Mouse (Mus musculus): ENCODE results near the gene Prrc2c. TPM values are rescaled to one million over a fixed set of nuclear protein-coding genes. Genes with fewer than 3 reads are reported as not detected.
"Not testable (repeated sequence)": the region's sequence is repeated elsewhere in the genome, so short reads cannot be mapped to it uniquely, and the experiment has no call there.

Gene Prrc2c
- total RNA-seq (2015) = 221 and 254 TPM in 2 replicates
- 97.3 and 159 TPM in 2 replicates for total RNA-seq (2017)

DNA sequence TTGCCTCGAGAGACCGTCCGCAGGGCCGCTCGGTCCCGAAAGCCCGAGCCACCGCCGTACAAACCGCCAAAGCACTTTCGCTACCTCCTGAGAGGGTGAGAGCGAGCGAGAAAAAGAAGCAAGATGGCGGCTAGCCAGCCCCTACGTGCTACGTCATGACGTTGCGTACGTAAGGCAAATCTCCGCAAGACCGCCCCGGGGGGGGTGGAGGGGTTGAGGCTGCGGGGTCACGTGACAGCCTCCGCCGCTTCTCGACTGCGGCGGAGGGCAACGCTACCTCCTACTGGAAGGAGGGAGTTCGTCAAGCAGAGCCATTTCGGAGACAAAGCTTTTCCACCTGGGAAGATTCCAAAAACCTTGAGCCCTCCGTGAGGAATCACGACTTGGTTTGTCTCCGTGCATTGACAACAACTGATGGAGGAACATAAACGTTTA lies at the start of gene Prrc2c:
Gene Prrc2c, minus strand, starts transcription at position 156 of the 435 bp plus-strand sequence.
- peak; percentile 90 for ATAC-seq (replicated peaks; ENCODE audit: poor library complexity)

- no peak for ATAC-seq (replicated peaks; ENCODE audit: poor library complexity)
Observed at GRCm38 (mm10) chr1:162785222-162785621, 44.9 kb upstream of the Prrc2c start.

DNA sequence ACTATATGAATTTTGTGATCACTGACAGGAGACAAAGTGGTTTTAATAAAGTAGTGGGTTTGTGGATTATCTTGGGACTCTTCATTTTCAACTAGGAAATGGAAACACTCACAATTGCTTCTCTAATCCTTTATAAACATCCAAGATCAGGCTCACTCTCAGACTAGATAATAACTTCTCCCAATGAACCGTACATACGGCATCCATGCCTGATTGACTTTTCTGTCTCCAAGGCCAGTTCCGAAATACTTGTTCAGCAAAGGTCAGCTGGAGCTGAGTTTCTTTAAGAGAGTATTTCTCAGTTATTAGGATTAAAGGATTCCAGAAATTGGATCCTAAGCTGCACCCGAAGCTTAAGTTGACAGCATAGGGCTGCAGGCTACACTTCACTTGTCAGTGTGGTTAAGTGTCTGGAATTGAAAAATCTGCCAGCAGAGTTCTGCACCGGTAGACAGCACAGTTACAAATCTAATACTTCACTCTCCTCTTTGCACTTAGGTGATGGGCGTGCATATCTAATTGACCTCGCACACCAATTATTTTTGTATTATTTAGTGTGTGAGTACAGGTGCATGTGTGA lies 43.4 kb upstream of the Prrc2c start:
- no peak for ATAC-seq (replicated peaks; ENCODE audit: poor library complexity)

- ATAC-seq (replicated peaks; ENCODE audit: poor library complexity) = not testable (repeated sequence)
Observed at GRCm38 (mm10) chr1:162781035-162781434, 40.7 kb upstream of the Prrc2c start.

DNA sequence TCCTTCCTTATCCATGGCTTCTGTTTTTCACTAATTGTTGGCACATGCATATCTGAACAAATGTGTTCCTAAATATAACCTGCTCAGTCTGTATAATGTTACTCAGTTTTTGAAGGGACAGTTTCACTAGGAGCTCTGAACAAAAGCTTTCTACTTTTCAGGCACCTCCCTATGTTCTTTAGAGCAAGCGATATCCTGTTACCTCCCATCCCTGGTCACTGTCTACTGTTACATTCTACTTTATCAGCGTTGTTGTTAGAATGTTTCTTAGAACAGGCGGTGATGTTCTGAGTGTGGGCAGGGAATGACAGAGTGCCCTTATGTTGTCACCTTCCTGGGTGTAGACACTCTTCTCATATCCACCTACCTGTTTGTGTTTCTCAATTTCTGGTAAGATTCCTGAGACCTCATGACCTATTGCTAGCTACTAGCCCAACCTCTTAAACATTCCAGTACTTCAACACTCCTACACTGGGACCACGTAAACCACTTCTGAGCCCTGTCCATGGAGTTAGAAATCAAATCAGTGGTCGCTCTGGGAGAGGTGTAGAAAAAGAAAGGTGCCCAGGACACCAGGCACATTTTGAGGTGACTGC lies 37.7 kb upstream of the Prrc2c start:
- ATAC-seq (replicated peaks; ENCODE audit: poor library complexity) = no peak

- no peak for ATAC-seq (replicated peaks; ENCODE audit: poor library complexity)
Observed at GRCm38 (mm10) chr1:162773661-162774060, 33.3 kb upstream of the Prrc2c start.

GRCm38 (mm10) chr1:162771617-162772360 lies 31.4 kb upstream of the Prrc2c start:
- ATAC-seq (replicated peaks; ENCODE audit: poor library complexity) = no peak

DNA sequence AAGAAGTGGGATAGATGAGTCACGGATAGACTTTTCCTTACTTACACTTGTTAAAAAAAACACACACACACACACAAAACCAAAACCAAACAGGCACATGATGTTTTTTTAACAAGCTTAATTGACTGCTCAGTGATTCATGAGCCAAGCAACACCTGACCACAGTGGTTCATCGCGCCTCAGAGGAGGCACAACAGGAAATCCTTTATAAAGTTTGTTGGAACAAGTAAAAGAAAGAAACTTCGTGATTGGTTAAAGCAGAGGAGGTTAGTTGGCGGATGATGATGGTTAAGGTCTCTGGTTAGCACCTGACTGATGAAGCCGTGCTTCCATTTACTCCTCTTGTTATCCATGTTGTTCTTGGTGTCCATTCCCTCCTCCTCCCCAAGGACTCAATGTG lies 11.7 kb upstream of the Prrc2c start:
- ATAC-seq (replicated peaks; ENCODE audit: poor library complexity) = no peak

DNA sequence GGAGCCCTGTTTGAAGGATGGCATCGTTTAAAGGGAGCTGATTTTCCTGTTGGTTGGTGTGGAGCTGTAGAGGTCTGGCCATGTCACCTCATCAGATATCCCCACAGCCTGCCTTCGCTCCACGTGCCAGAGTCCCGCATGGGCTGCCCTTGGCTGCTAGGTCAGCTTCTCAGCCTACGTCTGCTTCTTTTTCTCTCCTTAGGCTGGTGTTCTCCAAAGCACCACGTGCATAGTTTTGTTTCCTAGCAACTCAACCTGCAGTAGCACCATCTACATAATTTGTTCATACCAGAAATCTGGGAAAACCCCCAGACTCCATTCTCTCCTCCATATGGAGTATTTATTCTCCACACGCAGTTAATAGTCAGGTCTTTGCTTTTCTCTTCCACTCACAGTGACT lies 9.3 kb upstream of the Prrc2c start:
- no peak for ATAC-seq (replicated peaks; ENCODE audit: poor library complexity)

DNA sequence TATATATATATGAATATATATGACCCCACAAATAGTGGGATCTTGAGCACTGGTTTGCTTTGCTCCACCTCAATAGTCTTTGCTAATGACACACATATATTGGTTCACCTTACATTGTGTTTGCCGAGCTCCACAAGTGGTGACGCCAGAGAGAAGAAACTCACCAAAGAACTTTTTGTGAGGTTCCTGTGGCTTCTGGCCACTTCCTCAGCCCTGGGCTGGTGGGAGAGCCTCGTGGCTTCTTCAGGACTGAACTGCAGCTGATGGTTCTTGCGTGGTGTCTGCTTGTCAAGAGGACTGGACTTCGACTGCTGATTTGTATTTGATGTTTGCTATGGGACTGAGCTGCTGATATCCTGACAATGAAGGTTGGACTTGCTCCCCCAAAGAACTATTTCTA lies 8.4 kb upstream of the Prrc2c start:
- ATAC-seq (replicated peaks; ENCODE audit: poor library complexity) = peak; percentile 48

DNA sequence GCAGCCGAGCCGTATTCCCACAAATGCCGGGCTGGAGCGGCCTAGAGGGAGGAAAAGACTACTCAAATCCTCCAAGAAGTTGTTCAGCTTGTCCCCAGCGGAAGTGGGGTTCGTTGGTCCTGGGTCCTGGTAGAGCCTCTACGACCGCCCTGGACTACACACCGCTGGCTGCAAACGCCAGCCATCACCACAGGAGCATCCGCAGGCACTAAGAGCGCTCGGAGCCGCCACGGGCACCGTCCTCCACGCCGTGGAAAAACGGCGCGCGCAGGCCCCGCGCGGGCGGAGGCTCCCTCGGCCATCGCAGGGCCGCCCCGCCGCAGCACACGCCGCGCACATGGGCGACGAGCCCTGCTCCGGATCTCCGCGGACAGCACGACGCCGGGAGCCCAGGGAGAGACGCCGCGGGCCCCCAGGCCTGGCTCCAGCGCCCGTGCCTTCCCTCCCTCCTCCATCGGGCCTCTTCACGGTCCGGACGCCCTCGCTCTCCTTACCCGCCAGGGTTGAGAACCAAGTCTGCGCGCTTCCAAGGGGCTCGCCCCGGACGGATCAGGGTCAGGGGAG lies 443 bp downstream of the Prrc2c start:
- peak; percentile 32 for ATAC-seq (replicated peaks; ENCODE audit: poor library complexity)

DNA sequence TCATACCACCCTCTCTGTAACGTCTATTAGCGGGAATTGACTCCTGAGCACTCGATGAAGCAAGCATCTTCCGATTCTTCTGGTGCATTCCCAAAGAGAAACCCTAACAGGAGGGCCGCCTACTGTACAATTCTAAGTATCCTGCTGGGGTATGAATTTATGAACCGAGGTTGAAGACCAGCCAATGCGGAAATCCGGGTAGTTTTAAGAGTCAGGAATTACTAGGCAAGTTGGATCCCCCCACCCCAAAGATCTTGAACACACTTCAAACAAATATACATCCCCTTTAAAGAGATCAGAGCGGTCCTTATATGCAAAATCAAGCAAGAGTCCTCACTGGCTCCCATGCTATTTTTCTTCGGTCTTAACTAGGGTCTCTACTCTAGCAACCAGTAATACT lies 950 bp downstream of the Prrc2c start:
- ATAC-seq (replicated peaks; ENCODE audit: poor library complexity) = peak; percentile 16; the same call in 1 of the 2 replicates

- no peak for ATAC-seq (replicated peaks; ENCODE audit: poor library complexity)
Observed at GRCm38 (mm10) chr1:162738472-162738871, 1.9 kb downstream of the Prrc2c start.

GRCm38 (mm10) chr1:162735084-162735483 lies 5.3 kb downstream of the Prrc2c start:
- ATAC-seq (replicated peaks; ENCODE audit: poor library complexity) = no peak

GRCm38 (mm10) chr1:162734283-162734682 lies 6.1 kb downstream of the Prrc2c start:
- ATAC-seq (replicated peaks; ENCODE audit: poor library complexity) = peak; percentile 69

DNA sequence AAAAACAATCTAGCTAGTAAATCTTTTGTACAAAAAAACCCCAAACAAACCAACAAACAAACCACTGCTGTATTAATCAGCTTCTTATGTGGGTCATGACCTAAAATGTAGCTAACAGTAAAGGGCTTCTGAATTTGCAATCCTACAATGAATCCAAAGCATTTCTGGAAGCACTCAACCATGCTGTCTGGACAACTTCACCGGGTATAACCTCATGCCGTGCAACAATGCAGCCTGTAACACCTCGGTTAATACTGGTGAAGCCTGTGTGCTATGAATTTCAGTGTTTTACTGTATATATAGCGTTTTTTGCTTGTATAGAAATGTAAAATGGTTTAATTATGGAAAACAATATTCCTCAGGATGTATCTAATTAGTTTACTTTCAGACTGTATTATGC lies 8.3 kb downstream of the Prrc2c start:
- ATAC-seq (replicated peaks; ENCODE audit: poor library complexity) = no peak

DNA sequence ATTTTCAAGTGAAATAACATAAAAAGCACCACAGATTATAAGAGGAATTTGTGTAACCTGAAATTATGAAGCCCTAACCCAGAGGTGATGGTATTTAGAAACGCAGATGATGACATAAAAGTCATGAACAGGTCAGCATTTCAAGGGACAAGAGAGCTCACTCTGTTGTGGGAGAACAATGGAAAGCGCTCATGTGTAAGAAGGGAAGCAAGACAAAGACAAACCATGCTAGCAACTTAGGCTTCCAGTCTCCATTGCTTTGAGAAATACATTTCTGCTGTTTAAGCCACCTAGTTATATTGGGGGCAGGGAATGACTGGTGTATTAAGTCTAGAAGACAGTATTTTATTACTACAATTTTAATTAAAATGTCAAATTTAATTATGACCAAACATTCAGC lies 10.9 kb downstream of the Prrc2c start:
- ATAC-seq (replicated peaks; ENCODE audit: poor library complexity) = no peak

GRCm38 (mm10) chr1:162727981-162728380 lies 12.4 kb downstream of the Prrc2c start:
- no peak for ATAC-seq (replicated peaks; ENCODE audit: poor library complexity)

GRCm38 (mm10) chr1:162723610-162724009 lies 16.7 kb downstream of the Prrc2c start:
- ATAC-seq (replicated peaks; ENCODE audit: poor library complexity) = peak; percentile 50

DNA sequence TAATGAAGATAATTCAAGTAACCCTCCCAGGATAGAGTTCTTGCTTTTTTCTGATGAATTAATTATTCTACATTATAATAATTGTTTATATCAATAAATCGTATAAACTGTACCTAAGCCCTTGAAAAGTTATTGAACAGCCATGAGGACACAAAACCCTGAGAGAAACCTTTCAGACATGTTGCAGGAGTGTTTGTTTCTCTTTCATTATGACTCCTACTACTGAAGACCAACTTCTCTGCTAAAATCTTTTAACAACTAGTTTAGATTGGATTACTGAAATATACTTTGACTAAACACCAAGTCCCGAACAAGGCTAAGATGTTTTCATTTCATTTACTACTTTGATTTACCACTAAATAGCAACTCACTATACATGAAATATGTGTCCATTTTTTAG lies 19.7 kb downstream of the Prrc2c start:
- ATAC-seq (replicated peaks; ENCODE audit: poor library complexity) = no peak

- ATAC-seq (replicated peaks; ENCODE audit: poor library complexity) = no peak
Observed at GRCm38 (mm10) chr1:162700389-162701066, 39.8 kb downstream of the Prrc2c start.
